Mouse (Mus musculus): Measurements from ENCODE around the gene Ckm.

GRCm38 (mm10) chr7:19430402-19430801, 25.8 kb downstream of the Ckm start:
- TF ChIP-seq CTCF (IDR thresholded peaks at IDR 0.05; ENCODE audit: low read depth, low read length) = no peak
- no peak for TF ChIP-seq POLR2A (IDR thresholded peaks at IDR 0.05; ENCODE audit: extremely low read depth, insufficient read depth, low read length)
